Mouse (Mus musculus): Measurements from ENCODE around the gene Tarm1. TPM values are rescaled to one million over a fixed set of nuclear protein-coding genes. Genes with fewer than 3 reads are reported as not detected.
A peak's percentile ranks its signal among the peaks of the same experiment; 100 is the strongest.

Gene Tarm1
- total RNA-seq (2021): not detected
- long read RNA-seq, experiment 1: 0 reads
- long read RNA-seq, experiment 2: 0 reads

GRCm38 (mm10) chr7:3502439-3502838, at the start of gene Tarm1:
TSS of gene Tarm1 (minus strand) at chr7:3502624.
- DNase-seq: no peak

DNA sequence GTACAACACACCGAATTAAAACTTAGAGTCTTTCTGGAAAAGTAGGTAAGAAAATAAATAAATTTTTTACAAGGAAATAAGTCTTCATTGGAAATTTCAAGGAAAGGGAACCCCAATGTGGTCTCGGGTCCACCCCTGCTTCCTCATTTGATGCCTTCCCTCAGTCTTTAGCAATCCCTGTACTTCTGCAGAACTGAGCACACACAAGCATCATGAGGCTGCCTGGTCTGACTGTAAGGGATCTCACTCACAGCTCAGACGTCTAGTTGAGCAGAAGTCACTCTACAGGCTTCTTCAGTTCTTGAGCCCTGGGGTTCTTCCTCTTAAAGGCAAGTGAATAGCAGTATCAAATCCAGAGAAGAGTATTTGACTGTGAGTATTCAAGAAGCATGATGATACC, 3.5 kb upstream of the Tarm1 start:
- DNase-seq: no peak

DNA sequence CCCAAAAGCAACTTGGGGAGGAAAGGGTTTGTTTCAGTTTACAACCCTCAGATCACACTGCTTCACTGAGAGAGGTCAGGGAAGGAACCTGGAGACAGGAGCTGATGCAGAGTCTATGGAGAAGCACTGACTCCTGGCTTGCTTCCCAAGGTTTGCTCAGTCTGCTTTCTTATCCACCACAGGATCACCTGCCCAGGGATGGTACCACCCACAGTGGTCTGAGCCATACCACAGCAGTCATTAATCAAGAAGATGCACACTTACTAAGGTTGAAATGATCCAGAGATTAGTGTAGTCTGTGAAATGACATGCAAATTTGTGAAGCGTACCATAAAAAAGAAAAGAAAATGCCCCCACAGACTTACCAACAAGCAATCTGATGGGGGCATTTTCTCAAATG, 2.0 kb downstream of the Tarm1 start:
- no peak for DNase-seq

GRCm38 (mm10) chr7:3481948-3482608, 20.3 kb downstream of the Tarm1 start:
- DNase-seq: no peak

GRCm38 (mm10) chr7:3476728-3477127, 25.7 kb downstream of the Tarm1 start:
- no peak for DNase-seq

DNA sequence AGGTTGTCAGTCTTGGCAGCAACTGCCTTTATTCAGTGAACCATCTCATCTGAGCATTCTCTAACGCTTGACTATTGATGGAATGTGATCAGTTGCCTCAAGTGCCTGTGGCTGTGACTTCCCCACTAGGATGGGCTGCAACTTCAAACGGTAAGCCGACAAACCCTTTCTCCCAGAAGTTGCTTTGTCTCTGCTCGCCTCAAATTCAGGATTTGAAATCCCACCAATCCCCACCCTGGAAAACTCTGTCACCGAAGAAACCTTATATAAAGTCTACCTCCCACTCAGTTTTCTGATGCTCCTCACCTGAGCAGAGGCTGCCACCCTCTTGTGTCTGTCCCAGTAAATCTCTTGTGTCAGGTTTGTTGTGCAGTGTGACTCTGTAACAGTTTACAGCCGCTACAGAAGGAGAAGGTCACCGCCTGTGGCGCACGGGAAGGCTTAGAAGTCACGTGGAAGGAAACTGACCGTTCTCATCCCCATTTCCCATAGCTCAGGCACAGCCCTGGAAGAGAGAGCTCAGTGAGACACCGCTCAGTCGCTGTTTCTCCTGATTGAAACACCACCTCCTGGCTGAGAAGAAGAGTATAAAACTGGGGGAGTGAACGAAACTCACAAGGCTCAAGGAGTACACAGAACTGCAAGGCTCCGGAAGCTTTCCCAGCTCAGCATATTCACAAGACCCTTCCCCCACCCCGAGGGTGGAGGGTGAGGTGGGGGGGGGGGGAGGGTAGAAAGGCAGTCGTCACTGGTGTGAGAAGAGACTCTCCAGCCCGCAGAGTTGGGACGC, 27.9 kb downstream of the Tarm1 start:
- no peak for DNase-seq

DNA sequence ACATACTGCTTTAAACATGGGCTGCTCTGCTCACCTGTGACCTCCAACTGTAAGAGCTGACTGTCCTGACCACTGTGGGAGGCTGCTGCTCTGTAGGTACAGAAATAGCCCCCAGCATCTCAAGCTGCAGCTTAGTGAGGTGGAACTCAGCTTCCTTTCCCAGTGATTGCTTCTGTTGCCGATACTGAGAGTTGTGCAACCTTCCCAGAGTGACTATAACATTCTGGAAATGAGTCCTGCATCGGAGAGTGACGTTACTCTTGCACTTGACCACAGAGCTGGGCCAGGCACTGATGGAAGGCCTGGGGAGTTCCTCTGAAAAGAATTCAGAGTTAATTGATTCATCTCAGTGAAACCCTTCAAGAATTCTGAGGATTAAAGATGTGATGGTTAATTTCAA, 29.6 kb downstream of the Tarm1 start:
- no peak for DNase-seq

- no peak for DNase-seq
Observed at GRCm38 (mm10) chr7:3468614-3469013, 33.8 kb downstream of the Tarm1 start.

- no peak for DNase-seq
Observed at GRCm38 (mm10) chr7:3463306-3463705, 39.1 kb downstream of the Tarm1 start.

- no peak for DNase-seq
Observed at GRCm38 (mm10) chr7:3460261-3460660, 42.2 kb downstream of the Tarm1 start.

GRCm38 (mm10) chr7:3457841-3458217, 44.6 kb downstream of the Tarm1 start:
- no peak for DNase-seq

DNA sequence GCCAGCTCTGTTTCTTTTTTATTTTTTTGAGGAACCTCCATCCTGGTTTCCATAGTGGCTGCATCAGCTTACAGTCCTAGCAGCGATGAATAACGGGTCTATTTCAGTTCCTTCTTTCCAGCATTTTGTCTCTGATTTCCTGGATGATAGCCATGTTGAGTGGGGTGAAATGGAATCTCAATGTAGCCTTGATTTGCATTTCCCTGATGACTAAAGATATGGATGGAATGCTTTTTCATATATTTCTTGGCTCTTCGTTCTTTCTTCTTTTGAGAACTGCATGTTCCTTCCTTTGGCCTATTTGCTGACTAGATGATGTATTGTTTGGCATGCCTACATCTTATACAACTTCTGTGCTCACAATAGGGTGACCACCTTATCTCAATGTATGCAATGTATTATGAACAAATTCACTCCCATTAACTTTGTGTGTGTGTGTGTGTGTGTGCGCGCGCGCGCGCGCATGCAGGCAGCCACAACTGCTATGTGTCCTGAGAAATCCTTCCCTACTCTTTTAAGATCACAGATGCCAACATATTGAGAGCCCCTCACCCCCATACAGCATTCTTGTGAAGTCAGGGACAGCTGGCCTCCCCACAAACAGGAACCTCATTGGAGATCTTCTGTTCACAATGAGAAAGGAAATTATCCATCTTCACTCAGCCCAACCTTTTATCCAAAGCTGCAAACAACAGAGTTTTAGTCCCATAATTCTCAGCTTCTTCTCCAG, 45.1 kb downstream of the Tarm1 start:
- DNase-seq: no peak

GRCm38 (mm10) chr7:3453486-3454183, 48.8 kb downstream of the Tarm1 start:
- no peak for DNase-seq

GRCm38 (mm10) chr7:3452821-3453485, 49.5 kb downstream of the Tarm1 start:
- DNase-seq: no peak

DNA sequence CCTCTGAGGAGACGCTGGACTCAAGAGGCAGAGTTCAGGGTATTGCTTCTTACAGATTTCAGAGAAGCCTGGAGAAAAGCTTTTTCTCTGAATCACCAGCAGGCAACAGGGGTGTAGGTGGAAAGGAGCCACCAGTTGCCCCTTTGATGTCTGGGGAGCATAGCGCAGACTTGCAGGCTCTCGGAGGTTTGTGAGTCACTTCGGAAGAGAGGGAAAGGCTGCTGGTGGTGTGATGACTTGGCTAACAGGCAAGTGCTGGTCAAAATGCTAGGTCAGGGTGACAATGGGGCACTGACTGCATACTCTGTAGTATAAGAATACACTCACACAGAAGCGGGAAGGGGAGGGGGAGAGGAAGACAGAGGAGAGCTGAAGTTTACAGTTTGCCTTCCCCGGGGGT, 51.3 kb downstream of the Tarm1 start:
- DNase-seq: no peak

GRCm38 (mm10) chr7:3450671-3451070, 51.8 kb downstream of the Tarm1 start:
- DNase-seq: no peak

DNA sequence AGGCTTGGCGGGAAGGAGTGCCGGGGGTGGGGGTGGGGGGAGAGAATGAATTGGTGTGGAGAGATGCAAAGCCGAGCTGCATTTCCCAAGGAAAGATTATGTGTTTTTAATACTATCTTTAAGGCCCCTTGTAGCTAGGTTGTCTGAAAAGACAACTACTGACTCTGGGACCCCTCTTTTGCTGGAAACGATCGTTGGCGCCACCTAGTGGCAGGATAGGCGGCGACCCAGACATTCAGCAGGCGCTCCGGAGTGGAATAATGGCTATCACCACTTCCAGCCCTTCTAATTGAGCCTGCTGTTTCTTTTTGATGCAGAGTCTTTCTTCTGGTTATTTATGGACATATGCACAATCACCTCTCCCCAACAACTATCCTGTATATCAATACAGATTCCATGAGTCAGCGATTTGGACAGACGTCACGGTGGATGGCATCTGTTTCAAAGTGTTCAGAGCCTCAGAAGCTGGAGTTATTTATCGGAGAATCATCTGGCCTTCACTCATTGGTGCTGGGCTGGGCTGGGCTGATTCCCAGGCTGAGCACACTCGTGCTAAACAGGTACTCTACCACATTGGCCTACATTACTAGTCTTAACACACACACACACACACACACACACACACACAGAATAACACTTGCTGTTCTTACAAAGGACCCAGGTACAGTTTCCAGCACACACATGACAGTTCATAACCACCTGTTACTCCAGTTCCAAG, 53.5 kb downstream of the Tarm1 start:
- DNase-seq: peak; percentile 85

DNA sequence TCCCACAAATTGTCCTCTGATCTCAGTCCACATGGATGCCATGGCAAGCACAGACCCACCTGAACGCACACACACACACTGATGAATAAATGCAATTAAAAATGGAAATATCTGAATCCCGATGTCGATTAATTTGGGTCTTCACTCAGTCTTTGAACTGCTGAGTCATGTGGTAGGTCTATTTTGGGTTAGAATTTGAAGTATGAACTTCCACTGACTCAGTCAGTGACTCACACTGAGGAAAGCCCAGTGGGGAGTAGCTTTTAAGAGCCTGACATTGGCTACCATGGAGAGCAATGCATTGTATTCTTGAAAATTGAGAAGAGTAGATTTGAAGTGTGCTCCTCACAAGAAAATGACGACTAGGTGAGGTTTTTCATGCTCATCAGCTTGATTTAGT, 55.4 kb downstream of the Tarm1 start:
- DNase-seq: no peak

DNA sequence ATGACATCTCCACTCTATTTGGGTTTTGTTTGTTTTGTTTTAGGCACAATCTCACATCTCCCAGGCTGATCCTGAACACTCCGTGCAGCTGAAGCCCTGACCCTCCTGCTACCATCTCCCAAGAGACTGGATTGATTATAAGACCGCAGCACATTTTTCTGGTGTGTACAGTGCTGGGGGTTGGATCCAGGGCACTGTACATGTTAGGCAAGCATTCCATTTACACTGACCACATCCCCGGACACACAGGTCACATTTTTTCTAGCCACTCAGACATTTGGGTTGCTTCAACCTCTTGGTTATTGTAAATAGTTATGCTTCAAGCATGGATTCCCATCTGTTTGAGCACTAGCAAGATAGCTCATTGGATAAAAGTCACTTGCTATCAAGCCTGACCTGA, 55.8 kb downstream of the Tarm1 start:
- no peak for DNase-seq

DNA sequence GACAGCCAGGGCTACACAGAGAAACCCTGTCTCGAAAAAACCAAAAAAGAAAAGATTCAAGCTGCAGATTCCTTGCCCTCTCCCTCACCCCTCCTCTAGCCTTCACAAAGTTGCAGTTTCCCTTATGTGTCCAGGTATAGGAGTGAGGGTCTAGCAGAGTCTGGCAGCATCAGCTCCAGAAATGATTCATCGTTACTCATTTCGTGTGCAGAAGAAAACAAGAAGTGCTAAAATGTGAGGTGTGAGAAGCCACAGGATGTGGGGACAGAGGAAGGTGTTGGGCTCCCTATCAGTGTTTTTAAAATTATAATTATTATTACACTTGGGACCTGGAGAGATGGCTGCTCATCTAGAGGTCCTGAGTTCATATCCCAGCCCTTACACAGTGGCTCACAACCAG, 57.7 kb downstream of the Tarm1 start:
- DNase-seq: no peak

DNA sequence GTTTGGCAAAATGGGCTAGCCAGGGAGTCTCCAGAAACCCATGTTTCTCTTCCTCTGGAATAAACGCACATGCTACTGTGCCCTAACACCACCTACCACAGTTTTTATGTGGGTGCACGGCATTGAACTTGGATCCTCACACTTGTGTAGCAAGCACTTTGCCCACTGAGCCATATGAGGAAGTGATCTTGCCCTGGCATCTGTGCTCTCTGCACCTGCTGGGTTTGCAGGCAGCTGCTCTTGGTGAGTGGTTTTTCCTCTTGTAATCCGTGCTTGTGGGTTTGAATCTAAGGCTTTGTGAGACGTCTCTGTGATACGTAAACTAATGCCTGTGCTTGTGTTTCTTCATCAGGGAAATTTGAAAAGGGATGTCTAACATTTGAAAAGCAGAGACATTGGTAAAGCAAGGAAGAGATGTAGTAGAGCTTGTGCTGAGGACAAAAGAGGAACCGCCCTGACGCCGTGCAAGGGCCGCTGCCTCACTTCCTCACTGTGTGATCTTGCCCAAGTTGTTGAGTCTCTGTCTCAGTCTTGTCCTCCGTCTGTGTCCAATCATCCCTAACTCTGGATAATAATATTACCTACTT, 59.9 kb downstream of the Tarm1 start:
- no peak for DNase-seq
